Mouse (Mus musculus): ENCODE data around the gene Pak6.

The Pak6 gene

DNA sequence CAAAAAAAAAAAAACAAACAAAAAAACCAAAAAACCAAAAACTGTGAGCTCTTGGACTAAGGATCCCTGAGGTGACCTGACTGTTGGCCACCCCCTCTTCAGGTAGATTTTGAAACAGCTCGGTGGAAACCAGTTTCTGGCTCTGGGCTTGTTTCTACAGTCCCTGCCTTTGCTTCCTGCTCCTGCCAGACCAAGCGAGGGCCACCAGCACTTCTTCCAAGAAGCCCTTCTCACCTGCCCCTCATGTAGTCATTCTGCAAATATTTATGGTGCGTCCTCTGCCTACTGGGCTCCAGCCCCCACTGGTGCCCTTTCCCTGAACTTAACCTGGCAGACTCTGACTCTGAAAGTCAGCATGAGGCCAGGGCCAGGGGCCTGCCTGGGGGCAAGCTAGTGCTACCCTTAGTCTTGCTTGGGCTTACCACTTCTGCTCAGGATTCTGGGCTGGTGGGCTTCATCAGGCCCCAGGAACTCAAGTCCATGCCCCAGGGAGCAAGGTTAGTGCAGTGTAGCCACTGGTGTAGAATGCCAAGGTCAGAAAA, 1.9 kb downstream of the Pak6 start:
- DNase-seq (ENCODE audit: low read depth, low spot score) = no peak

DNA sequence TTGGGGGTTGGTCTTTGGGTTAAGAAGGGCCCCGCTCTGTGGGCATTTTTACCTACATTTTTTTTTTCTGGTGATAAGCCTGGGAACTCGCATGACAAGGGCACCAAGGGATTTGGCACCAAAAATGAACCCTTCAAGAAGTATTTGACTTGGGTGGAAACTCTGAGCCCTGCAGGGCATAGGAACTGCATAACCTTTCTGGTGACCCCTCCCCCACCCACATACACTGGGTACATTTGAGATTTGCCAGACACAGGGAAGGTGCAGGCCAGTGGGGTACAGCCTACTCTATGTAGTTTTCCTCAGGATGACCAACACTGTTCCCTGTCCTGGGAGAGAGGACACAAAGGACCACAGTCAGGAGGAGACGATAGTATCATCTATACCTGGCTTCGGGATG, 2.5 kb downstream of the Pak6 start:
- no peak for DNase-seq (ENCODE audit: low read depth, low spot score)

DNA sequence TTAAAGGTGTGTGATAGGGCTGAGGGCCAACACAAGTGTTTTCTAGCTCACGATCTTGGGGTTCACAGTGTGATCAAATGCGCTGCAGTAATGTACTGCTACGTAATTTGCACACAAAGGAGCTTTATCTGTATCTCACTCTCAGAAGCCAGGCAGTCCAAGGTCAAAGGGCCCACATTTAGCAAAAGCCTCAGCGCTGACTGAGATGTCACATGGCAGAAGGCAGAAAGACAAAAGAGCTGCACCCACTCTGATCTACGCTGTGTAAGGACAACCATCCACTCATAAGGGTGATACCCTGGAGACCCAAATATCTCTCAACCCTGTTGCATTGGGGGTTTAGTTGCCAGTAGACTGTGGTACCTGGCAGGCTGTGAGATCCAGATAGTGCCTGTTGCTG, 4.1 kb downstream of the Pak6 start:
- no peak for DNase-seq (ENCODE audit: low read depth, low spot score)

DNA sequence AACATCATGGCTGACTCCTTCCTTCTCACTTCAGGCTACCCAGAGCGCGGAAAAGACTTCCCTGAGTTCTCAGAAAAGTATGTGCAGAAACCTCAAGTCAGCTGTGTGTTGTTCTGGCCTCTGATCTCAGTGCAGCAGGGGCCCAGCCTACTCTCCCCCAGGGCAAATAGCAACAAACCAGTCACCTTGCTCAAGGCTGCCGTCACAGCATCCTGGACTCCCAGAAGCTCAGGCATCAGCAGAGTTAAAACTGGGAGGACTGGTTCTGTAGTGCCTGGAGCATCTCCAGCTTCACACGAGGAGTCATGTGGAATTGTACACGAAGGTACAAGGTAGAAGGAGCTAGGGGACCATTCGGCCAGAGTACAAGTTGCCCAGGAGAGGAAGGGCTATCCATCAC, 6.1 kb downstream of the Pak6 start:
- no peak for DNase-seq (ENCODE audit: low read depth, low spot score)

DNA sequence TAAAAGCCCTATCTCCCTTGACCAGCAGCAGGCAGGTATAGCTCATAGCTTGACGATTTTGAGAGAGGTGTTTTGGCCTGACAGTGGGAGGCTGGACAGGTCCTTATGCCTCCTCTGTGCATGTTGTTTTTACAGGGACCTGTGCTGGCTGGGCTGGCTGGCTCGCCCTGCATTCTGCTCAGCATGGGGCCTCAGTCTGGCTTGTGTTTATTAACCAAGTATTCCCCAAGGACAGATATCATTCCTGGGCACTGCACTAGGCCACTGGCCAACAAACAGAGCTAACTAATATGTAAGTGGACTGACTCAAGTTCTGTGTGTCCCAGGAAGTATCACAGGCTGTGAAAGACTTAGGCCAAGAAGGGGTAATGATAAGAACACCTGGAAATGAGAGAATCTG, 6.7 kb downstream of the Pak6 start:
- no peak for DNase-seq (ENCODE audit: low read depth, low spot score)

DNA sequence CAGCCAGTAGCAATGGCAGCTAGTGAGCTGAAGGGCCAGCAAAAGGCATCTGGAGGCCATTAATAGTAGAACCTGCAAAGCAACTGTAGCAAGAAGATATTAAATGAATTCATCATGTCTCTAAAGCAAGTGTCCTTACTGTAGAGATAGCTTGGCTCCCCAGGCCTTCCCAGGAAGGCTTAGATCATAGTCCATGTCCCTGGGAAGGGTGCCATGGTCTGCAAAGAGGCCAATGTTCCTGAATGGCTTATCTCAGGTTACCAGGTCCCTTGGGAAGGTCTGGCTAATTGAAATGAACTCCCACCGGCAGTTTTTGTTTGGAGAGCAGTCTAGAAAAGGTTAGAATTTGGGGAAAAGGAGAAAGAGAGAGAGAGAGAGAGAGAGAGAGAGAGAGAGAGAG, 8.6 kb downstream of the Pak6 start:
- no peak for DNase-seq (ENCODE audit: low read depth, low spot score)

DNA sequence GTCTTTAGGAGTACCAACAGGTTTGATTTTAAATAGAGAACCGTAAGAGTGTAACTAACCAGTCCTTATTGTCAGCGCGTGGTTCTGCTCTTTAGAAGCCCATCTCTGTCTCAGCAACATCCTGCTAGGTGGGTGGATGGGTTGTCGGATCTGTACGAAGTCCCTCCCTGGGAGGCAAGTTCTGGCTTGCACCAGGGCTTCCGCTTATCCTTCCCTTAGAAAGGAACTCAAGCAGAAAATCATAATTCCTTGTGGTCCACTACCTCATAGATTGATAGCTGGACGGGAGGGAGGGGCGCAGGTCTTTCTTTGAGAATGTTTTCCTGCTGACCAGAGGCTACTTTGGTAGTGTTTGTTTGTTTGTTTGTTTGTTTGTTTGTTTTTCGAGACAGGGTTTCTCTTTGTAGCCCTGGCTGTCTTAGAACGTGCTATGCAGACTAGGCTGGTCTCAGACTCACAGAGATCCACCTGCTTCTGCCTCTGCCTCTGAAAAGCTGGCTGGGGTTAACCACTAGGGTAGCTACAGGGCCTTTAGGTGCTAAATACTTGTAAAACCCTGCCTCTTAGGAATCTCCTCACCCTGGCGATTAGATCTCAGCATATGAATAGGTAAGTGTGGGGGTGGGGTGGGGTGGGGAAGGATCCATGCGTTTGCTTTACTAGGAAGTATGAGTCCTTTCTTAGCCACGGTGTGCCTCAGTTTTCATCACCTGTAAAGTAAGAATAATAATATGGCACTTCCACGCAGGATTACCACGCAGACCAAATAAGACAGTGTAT, 10.8 kb downstream of the Pak6 start:
- DNase-seq (ENCODE audit: low read depth, low spot score) = peak; percentile 76

DNA sequence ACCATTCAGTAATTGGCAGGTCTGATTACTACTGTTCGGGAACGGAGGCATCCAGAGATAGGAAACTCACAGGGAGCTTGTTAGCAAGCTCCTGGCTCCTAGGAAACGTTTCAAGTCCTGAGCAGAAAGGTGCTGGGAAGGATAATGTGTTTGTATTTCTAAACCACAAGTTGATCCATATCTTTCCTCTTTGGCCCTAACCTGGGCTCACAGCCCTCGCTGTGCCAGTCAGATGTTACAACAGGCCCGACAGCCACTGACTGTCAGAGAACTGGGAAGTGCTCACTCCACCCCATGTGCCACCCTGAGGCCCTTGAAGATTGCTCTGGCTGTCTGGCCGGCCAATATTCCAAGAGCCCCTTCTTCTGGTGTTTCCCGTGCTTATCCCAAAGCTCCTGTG, 11.4 kb downstream of the Pak6 start:
- DNase-seq (ENCODE audit: low read depth, low spot score) = no peak

DNA sequence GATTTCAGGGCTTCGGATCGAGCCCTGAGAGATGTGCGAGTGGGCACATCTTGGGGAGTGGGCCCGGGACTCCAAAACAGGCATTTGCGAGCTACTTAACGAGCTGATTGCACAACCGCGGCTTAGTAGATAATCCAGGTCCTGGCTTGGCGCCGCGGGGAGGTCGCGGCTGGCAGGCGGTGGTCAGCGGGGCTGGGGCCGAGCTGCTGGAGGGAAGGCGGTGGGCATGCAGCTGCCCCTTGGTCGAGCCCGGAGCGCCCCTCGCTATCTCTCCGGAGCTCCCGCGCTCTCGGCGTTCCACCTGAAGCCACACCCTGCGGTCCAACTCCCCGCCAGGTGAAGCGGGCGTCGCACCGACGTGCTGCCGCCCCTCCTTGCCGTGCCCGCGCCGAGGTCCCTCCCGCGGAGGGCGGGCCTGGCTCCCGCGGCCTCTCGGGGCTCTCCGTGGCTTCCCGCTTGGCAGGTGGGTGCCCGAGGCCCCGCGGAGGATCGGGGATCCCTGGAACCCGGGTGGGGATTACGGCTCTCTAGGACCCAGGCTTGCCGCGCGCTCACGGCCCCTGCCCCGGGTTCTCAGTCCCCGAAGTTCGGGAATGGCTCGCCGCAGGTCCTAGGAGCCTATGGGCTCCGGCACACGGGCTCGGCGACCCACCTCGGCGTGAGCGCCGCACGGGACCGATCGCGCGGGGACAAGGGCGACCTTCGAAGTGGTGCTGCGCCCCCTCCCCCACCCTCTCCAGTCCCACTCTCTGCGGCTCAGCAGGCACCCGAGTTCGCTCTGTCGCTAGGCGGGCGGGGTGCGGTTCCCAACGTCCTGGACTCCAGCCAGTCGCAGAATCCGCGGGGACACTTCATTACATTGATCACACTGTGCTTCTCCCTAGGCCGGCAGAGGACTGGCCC, 14.0 kb downstream of the Pak6 start:
- DNase-seq (ENCODE audit: low read depth, low spot score) = peak; percentile 78

DNA sequence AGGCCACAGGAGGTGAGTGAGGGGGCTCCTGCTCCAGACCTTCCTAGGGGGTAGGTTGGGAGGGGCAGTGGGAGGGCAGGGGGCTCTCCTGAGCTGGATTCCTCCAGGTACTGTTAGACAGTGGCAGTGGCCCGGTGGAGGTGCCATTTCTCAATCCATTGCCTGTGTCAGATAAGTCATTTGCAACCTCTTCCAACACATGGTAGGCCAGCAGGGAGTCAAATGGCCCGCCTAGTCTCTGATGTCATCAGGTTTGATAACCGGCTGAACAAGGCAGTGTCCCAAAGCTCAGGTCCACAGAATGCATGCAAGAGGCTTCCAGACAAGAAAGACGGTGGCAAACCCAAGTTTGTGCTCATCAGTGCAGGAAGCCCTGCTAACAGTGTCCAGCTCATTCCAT, 14.7 kb downstream of the Pak6 start:
- no peak for DNase-seq (ENCODE audit: low read depth, low spot score)

DNA sequence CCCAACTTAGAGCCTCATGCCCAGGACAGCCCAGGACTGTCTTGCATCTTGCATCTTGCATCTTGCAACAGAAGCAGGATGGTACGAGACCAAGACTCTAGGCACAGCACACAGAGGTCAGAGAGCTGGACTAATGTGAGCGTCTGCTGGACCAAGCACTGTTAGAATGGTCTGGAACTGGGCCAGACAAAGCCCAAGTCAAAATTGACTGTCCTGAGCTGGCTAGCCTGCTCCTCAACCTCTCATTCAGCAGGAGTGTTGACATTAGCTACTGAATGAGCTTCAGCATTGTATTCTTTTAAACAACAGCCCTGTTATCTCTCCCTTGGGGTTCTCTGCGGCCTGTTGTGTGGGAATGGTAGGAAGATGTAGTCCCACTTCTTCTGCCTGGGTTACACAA, 16.5 kb downstream of the Pak6 start:
- no peak for DNase-seq (ENCODE audit: low read depth, low spot score)

DNA sequence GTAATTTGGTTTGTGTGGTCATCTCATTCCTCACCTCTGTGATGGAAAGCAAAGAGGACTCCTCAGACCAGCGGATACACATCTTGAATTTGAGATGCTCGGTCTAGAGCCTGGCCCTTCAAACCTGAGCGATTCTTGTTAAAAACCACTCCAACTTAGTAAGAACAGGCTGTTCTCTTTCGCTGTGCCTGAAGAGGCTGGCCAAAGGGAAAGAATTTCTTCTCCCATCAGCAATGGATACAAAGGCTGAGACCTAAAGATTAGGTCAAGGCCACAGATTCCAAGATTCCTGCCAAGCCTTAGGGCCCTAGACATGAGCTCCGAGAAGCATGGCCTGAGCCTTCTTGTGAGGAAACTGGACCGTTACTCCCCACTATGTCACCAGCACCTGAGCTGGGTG, 17.8 kb downstream of the Pak6 start:
- DNase-seq (ENCODE audit: low read depth, low spot score) = no peak

DNA sequence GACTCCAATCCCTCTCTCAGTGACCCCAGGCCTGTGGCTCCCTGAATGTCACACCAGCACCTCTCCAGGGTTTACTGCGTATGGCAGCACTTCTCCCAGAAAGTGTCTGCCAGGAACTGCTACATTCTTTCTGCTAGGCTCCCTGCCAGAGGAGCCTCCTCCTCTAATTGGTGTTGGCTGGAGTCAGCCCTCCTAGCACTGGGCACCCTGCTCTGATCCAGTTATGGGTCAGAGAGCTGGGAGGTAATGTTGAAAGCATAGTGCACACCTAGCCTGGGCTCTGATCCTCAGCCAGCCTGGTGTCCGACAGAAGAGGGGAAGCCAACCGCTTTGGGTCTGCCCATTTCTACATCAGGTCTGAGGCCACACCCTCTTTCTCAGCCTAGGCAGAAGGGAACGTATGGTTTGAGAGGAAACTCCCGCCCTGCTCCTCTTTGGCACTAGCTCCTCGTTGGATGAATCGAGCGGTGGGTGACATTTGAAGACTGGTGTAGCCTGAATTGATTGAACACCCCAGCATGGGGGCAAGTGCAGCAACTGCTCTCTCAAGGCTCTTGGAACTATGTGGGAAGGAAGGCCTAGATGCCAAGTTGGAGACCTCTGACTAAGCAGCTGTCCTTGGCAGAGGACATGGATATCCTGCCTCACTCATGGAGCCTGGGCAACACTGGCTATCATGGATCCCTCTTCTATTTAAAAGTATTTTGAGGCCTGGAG, 19.6 kb downstream of the Pak6 start:
- no peak for DNase-seq (ENCODE audit: low read depth, low spot score)

DNA sequence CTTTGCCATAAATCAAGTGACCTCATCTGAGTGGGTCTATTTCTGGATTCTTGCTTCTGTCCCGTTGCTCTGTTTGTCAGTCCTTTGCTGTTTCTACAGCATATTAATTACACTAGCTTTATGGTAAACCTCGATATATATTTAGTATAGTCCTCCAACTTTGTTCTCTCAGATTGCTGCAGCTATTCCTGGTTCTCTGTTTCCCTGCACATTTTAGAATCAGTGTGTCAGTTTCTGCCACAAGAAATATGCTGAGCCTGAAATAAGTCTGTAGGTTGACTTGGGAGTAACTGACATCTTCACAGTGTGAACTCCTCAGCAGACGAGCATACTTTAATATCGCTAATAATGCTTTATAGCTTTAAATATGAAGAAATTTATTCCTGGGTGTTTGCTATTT, 22.0 kb downstream of the Pak6 start:
- DNase-seq (ENCODE audit: low read depth, low spot score) = no peak

DNA sequence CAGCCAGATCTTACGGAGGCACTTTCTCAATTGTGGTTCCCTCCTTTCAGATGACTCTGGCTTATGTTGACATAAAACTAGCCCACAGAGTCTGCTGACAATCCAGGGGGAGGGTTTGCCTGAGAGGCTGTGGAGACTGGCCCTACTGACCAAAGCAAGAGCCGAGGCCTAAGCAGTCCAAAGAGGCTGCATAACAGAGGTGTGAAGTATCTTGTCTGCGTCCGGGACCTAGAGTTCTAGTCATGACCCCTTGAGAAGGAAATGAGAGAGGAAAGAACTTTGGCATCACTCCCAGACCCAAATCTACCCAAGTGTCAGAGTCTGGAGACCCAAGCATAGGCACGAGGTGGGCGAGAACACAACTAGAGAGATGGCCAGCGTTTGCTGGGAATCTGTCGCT, 23.6 kb downstream of the Pak6 start:
- no peak for DNase-seq (ENCODE audit: low read depth, low spot score)

DNA sequence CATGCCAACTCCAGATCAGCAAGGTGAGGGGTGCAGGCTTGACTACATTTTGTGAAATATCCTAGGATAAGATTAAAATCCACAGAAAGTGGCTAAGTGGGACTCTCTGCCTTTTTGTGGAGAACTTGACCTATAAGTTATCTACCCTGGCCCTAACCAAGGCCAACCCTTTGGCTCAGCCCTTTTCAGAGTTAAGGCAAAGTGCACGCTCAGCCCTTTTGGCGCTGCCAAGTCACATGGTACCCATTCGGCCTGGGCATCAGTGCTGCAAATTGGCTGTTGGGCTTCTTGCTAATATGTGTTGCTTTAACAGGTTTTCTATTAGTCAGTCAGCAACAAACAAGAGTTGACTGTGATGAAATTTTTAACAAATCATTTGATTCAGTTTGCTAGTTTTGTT, 24.7 kb downstream of the Pak6 start:
- DNase-seq (ENCODE audit: low read depth, low spot score) = no peak

DNA sequence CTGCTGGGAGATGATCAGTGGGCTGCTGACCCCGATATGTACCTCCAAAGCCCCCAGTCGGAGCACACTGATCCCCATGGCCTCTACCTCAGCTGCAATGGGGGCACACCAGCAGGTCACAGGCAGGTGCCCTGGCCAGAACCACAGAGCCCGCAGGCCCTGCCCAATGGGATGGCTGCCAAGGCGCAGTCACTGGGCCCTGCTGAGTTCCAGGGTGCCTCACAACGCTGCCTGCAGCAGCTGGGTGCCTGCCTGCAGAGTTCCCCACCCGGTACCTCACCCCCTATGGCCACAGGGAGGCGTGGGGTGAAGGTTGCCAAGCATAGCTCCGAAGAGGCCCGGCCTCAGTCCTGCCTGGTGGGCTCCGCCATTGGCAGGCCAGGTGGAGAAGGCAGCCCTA, 26.8 kb downstream of the Pak6 start:
- DNase-seq (ENCODE audit: low read depth, low spot score) = no peak

DNA sequence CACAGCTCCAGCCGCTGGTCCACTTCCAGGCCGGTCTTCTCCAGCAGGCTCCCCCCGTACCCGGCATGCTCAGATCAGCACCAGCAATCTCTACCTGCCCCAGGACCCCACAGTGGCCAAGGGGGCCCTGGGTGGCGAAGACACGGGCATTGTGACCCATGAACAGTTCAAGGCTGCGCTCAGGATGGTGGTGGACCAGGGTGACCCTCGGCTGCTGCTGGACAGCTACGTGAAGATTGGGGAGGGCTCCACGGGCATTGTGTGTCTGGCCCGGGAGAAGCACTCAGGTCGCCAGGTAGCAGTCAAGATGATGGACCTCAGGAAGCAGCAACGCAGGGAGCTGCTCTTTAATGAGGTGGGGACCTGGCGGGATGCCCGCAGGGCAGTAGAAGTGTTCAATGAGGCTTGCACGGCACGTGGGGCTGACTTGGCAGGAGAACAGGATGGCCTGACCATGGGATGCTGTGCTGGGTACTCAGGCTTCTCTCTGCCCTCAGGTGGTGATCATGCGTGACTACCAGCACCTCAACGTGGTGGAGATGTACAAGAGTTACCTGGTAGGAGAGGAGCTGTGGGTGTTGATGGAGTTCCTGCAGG, 30.4 kb downstream of the Pak6 start:
- DNase-seq (ENCODE audit: low read depth, low spot score) = no peak

DNA sequence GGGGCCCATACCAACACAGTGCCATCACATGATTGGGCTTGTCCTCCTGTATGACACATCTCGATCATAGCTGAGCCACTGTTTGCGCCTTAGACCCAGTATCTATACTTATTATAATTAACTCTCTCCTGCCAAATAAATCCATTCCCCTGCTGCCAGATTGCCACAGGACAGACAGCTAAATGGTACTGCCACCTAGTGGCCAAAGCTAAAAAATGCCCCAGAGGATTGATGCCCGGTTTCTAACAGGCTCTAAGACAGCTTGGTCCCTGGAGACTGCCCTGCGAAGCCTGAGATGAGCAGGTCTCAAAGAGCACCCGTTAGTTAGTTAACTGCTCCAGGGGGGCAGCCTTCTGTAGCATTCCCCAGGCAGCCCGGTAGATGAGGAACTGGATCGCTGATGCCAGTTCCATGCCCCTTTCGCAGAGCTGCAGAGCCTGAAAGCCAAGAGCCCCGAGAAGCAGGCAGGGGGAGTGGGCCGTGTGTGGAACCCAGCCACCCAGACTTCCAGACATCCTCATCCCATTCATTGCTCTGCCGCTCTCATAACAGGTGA, 32.7 kb downstream of the Pak6 start:
- DNase-seq (ENCODE audit: low read depth, low spot score) = peak; percentile 86

DNA sequence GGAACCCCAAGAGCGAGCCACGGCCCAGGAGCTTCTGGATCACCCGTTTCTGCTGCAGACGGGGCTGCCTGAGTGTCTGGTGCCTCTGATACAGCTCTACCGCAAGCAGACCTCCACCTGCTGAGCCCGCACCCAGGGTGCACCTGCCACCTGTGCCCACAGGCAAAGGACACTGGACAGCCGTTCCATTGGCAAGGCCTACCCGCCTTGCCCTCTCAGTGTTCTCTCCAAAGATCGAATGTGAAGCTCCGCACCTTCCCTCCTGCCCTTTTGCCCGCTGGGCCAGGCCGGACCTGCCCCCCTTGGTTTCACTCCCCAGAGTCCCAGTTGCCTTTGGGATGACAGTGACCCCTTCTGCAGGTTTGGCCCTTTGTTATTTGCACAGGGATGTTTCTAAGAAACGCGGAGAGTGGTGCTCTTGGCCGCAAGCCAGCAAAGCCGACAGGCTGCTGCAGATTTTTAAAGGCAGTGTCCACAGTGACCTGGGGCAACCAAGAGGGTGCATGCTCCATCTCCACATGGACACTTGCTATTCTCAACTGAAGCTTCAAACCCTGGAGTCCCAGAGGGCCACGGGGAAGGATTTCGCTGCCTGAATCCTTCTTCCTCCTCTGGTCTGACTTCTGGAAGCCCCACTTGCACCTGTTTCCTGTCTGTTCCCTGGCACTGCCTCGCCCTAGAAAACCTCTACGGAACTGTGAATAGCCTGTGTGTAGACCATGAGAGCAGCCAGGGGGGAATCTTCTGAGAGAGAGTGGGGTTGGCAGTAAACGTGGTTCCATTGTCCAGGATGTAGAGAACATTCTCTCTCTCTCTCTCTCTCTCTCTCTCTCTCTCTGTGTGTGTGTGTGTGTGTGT, 33.6 kb downstream of the Pak6 start:
- DNase-seq (ENCODE audit: low read depth, low spot score) = no peak

Data from ZHBTc4 (cell line).